Mouse (Mus musculus): ENCODE measurements around the gene Mlec.
A peak's percentile ranks its signal among the peaks of the same experiment; 100 is the strongest.
"Not testable (repeated sequence)": the region's sequence is repeated elsewhere in the genome, so short reads cannot be mapped to it uniquely, and the experiment has no call there.

Gene Mlec

DNA sequence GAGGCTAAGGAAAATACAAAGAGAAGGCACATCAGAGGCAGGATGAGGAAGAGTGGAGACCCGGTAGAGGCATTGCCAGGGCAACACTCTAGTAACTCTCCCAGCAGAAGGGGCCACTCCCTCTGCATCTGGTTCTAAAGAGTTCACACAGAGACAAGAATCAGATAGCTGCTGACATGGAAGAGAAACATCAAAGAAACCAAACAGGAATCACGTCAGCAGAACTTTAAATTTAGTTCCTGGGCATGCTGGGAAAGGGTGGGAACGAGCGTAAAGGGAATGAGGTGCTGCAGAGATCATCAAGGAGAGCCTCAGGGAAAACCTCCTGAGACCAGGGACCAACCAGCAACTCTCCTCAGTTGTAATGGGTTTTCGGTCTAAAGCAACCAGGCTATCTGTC, 7.0 kb downstream of the Mlec start:
- no peak for DNase-seq (ENCODE audit: low spot score in 2 of 2)

DNA sequence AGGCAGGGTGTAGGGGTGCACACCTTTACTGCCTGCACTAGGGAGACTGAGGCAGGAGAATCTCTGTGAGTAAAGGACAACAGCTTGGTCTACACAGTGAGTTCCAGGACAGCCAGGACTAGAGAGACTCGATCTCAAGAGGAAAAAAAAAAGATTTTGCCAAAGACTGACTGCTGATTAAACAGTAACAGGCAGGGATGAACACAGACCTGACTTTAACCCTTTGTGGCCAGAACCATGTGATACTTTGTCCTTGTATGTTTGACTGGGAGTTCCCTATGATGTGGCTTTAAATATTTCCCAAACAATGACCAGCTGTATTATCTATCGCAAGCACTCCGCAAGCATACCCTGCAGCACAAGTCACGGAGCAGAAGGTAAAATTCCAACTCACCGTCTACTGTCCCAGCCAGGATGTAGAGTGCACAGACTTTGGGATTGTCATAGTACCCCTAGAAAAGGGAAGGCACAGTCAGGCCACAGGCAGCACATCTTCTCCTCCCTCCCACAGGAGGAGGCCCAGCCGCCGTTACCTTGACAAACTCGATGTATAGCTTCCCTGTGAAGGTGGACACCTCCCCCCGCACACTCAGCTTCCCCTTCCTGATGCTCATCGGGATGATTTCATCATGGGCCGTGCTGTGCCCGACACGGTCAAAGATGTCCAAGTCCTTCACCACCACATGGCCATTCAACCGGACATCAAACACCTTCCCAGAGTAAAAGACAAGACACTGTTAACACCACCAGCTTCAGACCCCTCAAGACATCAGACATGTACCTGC, 8.1 kb downstream of the Mlec start:
- no peak for DNase-seq (ENCODE audit: low spot score in 2 of 2)

DNA sequence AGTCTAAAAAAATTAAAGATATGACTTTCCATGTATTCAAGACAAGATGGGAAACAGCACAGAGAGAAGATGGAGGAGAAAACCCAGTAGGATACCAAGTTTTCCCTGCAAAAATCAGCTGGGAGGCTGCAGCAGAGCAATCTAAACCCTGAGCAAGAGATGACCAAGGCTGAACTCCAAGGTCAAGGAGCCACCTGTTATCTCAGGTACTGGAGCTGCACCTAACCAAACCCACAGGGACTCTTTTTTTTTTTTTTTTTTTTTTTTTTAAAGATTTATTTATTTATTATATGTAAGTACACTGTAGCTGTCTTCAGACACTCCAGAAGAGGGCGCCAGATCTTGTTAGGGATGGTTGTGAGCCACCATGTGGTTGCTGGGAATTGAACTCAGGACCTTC, 9.1 kb downstream of the Mlec start:
- DNase-seq (ENCODE audit: low spot score in 2 of 2) = not testable (repeated sequence)

DNA sequence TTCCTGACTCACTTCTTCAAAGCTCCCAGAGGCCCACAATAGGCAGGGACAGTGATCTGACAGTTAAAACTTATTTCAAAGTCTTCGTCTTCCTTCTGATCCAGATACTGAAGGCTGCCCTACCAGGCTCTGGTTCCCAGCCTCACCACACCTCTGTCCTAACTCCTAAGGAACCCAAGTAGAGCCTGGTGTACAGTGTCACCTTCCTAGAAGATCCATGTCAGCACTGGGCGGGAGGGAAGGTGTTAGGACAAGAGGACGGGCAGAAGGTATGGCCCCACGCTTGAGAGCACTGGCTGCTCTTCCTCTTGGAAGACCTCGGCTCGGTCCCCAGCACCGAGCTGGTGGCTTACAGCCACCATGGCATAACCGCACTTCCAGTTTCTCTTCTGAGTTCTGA, 9.6 kb downstream of the Mlec start:
- no peak for DNase-seq (ENCODE audit: low spot score in 2 of 2)

DNA sequence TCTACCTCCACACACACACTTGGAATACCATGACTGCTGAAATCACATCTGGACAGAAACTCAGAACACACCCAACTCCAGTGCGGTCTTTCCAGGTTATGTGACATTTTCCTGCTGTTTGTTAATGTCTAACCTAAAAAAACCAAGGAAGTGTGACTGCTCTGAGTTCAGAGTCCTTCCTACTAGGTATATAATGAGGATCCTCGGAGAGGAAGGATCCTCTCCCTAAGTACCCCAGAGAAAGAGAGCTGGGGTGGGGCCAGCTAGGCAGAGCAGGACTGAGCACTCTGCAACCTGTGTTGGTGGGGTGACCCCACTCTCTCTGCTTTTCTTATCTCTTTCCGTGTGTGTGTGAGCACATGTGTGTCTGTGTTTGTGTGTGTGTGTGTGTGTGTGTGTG, 10.6 kb downstream of the Mlec start:
- no peak for DNase-seq (ENCODE audit: low spot score in 2 of 2)

DNA sequence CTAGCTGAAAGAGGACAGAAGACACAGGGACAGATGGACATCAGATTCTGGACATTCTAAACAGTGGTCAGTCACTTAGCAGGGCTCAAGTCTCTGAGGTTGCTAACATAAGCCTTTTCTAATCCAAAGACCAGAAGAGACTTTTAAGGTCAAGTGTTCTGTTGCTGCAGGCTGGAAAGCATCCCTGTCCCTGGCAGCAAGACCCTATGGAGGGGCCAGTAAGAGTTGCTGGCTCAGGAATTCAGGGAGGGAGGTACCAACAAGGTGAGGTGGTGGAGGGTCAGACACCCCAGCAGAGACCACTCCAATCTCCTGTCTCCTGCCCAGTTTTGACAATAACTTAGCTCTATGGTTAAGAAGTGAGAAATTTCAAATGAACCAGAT, 11.2 kb downstream of the Mlec start:
- DNase-seq (ENCODE audit: low spot score in 2 of 2) = no peak

DNA sequence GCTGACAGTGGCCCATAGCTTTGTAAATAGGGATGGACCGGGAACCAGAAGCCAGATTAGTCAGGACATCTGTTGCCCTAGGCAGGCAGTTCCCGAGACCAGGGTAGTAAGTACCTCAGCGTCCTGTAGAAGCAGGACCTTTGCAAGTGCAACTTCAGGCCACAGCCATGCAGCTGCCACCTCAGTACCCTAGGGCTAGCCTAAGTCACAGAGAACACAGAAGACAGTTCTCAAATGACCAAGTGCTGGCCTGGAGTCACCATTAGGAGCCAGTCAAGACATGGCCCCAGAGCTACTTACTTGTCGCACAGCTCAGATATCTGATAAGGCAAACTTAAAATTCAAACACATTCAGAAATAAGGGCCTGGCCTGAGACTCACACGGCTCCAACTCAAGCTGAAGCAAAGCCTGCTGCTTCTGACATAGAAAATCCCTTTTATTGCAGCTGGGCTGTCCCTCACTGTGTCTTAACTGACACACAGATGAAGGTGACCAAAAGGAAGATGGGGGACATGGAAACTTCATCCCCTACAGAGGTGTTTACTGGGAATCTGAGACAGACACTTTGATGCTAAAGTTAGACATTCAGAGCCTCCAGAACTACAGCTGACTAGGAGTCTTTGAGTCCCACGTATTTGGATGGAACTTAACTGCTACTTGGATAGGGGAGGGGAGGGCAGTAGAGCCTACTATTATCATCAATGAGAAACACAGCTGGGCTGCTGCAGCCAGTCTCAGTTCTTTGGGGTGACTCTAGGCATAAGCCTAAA, 11.8 kb downstream of the Mlec start:
- no peak for DNase-seq (ENCODE audit: low spot score in 2 of 2)

DNA sequence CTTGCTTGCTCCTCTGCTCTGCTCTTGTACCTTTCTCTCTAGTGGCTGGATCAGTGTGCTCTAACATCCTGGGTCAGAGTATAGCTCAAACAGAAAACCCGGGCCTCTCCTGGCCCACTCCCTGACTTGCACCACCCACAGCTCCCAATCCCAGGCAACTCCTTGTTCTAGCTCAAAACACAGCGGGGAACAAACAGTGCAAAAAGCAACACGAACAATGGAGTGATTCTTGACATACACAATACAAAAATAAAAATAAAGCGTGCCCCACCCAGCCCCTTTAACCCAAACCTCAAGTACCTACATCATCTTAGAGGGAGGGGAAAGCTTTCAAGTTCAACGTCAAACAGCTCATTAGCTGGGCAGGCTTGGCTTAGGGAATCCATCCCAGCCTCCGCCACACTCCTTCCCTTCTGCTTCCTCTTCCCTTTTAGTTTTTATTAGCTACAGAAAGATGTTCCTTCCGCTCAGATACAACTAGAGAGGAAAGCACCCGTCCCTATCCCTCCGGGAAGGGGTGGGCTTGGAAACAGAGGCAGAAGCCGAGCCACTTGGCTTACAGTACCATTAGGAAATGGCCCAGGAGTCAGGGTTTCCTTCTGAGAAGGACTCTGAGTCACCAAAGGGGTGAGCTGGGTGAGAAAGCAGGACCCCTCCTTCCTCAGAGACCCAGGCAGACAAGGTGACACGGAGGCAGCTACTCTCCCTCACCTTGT, 12.6 kb downstream of the Mlec start:
- no peak for DNase-seq (ENCODE audit: low spot score in 2 of 2)

DNA sequence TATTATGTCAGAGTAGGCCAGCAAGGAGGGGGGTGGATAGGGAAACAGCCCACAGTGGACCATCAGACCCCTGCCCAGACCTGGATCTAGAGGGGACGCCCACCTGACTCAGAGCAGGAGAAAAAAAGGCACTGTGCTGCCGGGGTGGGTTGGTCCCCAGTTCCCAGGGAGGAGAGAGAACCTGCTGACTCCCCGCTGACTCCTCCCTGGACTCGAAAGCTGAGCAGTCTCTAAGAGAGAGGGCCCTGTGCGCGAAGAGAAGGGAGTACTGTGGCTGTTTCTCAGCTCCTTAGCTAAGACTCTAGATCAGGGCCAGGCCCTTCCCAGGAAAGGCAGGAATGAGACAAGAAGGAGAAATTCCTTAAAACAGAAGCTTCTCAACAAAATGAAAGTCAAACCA, 13.5 kb downstream of the Mlec start:
- DNase-seq (ENCODE audit: low spot score in 2 of 2) = no peak

DNA sequence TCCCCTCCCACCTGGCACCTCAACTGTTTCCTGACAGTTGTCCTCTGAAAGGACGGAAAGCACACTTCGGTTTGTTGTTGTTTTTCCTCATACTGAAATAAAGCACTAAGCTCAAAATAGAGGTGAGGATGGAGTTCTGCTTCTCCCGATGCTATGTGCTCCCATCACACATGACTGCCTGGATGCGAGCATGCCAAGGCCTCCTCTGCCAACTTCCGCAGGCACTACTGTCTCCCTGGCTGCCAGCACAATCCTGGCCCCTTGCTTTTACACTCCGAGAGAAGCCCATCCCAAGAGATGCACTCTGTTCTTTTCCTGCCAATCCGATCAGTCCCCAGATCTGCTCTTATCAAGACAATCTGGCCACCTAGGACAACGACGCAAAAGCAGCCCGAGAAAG, 14.4 kb downstream of the Mlec start:
- no peak for DNase-seq (ENCODE audit: low spot score in 2 of 2)

DNA sequence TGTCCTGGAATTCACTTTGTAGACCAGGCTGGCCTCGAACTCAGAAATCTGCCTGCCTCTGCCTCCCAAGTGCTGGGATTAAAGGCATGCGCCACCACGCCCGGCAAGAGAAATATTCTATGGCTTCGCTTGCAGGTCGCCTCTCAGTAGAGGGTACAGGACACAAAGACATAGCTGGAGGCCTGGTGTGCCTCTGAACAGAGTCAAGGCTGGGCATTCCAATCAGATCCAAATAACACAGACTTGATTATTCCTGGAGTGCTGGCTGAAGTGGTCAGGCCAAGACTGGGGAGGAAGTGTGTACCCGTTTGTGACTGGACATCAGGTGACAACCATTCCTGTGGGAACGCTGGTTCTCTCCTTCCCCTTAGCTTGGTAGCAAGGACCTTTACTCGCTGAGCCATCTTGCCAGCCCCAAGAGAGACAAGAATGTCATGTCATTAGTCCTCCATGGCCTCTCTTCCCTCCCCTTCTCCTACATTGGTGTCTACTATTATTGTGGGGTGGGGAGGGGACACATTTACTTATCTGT, 15.7 kb downstream of the Mlec start:
- no peak for DNase-seq (ENCODE audit: low spot score in 2 of 2)

DNA sequence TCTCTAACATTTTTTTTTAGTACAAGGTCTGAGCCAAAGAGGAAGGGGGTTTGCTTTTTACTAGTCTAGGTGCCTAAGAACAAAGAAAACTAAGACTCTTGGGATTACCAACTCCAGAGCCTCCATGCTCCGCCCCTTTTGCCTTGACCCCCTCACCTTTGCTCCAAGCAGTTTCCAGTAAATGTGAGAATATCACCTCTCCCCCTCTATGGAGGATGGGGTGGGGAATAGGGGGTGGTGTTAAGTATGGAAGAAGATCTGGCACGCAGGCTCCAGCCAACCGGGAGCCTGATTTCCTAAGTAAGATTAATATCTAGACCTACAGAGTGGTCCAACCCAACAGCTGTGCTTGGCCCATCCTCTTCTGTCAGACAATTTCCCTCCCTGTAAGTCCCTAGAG, 17.3 kb downstream of the Mlec start:
- DNase-seq (ENCODE audit: low spot score in 2 of 2) = no peak

DNA sequence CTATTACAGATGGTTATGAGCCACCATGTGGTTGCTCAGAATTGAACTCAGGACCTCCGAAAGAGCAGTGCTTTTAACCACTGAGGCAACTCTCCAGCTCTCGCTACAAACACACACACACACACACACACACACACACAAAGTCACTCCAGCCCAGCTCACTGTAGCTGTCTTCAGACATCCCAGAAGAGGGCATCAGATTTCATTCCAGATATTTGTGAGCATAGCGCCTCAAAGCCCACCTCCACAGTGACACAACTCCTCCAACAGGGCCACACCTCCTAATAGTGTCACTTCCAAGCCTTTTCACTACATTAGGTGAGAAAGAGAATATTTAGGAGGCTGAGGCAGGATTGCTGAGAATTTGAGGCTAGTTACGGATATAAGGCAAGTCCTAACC, 18.9 kb downstream of the Mlec start:
- no peak for DNase-seq (ENCODE audit: low spot score in 2 of 2)

DNA sequence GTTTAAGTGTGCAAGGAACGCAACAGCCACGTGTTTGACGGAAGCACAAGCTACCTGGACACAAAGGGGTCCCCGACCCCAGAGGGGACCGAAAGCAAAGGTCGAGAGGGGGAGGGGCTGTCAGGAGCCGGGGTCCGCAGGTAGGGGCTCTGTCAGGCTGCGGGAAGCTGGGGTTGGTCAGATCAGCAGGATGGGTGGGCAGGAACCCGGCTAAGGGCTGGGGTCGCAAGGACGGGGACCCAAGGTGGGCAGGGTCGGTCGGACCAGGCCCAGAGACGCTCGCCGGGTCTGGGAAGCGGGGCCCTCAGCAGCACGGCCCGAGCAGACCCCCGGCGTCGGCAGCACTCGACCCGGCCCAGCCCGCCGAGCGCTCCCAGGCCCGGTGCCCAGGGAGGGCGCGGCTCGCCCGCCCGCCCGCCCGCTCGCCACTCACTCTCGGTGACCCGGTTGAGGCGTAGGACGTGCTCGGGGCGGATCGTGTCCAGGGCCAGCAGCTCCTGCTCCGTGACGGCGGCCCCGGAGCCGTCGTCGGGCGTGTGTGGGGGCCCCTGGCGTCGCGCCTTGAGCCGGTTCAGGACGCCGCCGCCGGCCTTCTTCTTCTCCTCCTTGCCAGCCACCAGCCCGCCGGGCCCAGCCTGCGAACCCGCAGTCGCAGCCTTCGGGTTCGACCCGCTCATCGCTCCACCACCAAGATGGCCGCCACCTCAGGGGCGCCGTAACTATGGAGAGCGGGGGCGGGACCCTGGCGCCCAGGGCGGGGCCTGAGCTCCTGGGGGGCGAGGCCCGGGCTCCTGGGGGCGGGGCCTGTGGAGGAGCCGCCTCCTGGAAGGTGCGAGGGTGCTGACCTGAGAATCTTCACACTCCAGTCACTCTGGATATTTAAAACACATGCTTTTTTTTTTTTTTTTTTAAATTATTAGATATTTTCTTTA, 23.5 kb downstream of the Mlec start, which contains the start of gene Unc119b:
Gene Unc119b, minus strand, starts transcription at position 742 of the 932 bp plus-strand sequence.
- peak; percentile 70 to 79 for DNase-seq (ENCODE audit: low spot score in 2 of 2)

DNA sequence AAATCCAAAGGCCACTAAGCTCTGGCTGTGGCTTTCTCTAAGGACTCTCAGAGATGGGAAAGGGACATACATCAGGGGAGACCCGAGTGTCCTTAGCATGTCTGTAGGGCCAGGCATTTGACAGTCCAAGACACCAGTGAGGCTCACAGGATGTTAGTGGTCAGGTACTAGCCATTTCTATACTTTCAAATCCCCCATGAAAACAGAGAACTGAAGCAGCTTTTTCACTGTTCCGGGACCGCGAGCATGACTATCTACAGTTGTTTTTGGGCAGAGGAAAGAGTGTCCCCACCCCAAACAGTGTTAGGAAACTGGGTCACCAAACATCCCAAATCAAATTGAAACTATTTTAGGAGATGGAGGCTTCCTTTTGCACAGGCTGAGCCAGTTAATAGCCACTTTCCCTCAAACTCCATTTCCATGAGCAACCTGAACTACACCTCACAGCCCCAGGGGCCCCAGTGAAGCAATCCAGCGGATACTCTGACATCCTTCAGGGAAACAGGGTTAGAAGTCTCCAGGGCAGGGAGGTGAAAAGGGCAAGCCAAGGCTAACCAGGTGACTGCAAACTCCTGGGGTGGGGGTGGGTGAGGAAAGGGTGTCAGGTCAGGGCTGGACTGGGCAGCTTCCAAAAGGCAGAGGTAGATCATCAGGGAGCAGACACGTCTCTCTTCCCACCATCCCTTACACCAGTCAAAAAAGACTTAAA, 24.5 kb downstream of the Mlec start:
- DNase-seq (ENCODE audit: low spot score in 2 of 2) = no peak

DNA sequence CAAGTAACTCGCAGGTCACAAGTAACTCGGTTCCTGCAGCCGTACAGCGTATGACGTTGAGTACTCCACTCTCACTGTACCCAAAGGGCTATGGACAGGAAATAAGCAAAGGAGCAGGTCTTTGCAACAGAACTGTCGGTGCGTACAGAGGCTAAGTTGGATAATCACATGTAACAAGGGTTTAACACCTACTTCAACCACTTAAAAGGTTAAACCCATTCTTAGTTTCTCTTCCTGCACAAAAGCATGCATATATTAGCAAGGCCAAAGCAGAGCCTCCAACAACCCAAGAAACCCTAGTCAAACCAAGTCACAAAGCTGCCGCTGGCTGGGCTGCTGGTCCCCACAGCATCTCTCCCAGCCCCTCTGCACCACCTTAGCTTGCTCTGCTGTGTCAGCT, 25.5 kb downstream of the Mlec start:
- no peak for DNase-seq (ENCODE audit: low spot score in 2 of 2)

DNA sequence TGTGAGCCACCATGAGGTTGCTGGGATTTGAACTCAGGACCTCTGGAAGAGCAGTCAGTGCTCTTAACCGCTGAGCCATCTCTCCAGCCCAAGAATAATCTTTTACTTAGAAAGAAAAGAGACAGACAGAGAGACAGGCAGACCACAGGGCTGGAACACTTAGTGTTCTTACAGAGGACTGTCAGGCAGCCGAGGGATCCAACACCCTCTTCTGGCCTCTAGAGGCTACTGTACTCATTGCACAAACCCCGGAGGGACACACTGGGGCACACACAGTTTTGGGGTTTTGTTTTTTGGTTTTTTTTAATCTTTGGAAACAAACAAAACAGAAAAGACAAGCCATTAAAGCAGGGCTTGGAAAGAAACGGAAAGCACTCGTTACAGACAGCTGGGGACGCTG, 28.7 kb downstream of the Mlec start:
- DNase-seq (ENCODE audit: low spot score in 2 of 2) = no peak

DNA sequence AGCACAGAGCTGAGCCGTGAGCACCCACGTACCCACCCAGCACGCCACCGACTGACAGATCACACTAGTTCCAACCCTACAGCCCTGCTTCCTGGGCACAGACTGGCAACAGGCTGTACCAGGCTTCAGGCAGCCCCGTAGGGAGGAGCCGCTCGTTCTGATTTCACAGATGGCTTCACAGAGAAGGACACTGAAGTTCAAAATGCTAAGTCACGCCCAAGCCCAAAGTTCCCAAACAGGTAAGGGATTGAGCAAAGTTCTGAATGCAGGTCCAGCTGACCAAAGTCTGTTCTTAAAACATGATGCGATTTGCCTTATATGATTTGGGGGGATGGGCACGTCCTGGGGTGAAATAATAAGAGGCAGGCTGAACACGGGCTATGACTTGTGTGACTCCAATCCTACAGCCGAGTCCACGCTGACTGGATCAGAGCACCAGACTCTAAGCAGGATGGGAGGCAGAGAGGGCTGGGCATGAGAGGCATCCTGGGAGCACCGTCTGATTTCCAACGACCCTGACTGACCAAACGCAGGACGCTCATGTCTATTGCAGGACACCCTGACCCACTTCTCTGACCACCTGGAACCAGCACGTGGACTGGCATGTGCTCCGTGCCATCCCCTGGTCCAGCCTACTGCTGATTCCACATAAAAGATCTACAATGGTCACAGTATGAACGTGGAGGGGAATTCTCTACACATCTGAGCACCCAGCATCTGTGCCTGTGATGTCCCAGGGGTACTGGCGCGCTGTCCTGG, 30.4 kb downstream of the Mlec start:
- no peak for DNase-seq (ENCODE audit: low spot score in 2 of 2)

DNA sequence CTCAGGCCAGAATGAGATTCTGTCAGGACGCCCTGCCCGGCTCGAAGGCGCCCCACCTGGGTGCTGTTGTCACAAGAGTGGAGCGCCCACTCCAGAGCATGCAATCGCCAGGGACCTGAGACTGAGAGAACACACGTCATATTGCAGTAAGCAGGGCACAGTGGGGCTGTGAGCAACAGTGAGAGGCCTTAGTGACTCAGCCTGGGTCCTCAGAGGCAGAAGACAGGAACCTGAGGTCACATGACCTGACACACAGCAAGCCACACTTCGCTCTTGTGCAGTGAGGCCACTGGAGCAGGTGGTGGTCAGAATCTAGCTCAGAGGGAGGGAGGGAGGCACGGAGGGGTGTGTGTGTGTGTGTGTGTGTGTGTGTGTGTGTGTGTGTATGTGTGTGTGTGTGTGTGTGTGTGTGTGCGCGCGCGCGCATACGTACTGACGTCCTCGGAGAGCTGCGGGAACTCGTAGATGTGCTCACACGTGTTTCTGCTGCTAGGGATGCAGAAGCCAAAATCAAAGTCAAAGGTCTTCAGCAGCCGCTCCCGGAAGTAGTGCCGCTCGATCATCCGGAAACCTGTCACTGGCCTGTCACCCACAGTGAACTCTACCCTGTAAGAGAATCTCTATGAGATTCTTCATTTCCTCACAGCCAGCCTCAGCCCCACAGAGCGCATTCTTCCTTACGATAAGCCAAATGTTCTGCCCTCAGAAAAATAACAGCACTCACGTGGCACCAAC, 31.2 kb downstream of the Mlec start:
- DNase-seq (ENCODE audit: low spot score in 2 of 2) = no peak
